Mouse (Mus musculus) Patski (cell line): Measurements from ENCODE around the gene 2010111I01Rik. TPM values are rescaled to one million over a fixed set of nuclear protein-coding genes. Genes with fewer than 3 reads are reported as not detected.
"Not testable (repeated sequence)": the region's sequence is repeated elsewhere in the genome, so short reads cannot be mapped to it uniquely, and the experiment has no call there.

Experiments used
- ATAC-seq: fragments of 100-300 bp; one replicate; pipeline ENCODE4 v1.8.0; 2021
- CTCF ChIA-PET: fragments of 350-600 bp; sonication (Branson Sonifier 250); formaldehyde crosslinking; loops from one replicate; lab custom pipeline; 2022; ENCODE audit warnings: inconsistent platforms; lab: Charles Lee
- POLR2A ChIA-PET: fragments of 350-600 bp; sonication (Branson Sonifier 250); formaldehyde crosslinking; loops from one replicate; lab custom pipeline; 2022; ENCODE audit warnings: antibody characterized with exemption, inconsistent platforms; lab: Charles Lee
- DNase-seq: peaks from one replicate; pipeline ENCODE4 v3.0.0-alpha.2; 2011; ENCODE audit warnings: low read depth, low spot score
- H3K27me3 ChIP-seq: fragments of 371-371 bp; one replicate; pipeline ENCODE4 v1.5.1; 2021
- CTCF ChIP-seq: fragments of 100-300 bp; IDR thresholded peaks from one replicate; pipeline ENCODE4 v1.5.1; 2021
- in situ Hi-C: fragments of 300-500 bp; cut with MboI; formaldehyde crosslinking; loops from 3 replicates; pipeline ENCODE4 v1.11.1; 2018; ENCODE audit warnings: low pct_unique_long_range_greater_than_20kb, mixed read lengths
- polyA plus RNA-seq: library from polyadenylated mRNA; unstranded; gene quantifications from one replicate; pipeline ENCODE4 v1.2.3, GENCODE M21; 2021

The 2010111I01Rik gene
- 98.5 TPM for polyA plus RNA-seq

- ATAC-seq (peak; percentile 87), DNase-seq (peak; percentile 83)
- in situ Hi-C loops = loop anchor here (10.0 kb wide), 1 partner anchor 280 kb away; no protein-coding TSS in a partner anchor
- CTCF ChIA-PET = interaction anchor here (1.2 kb wide), 1 partner anchor 21 kb away, joined by 3 read pairs; no protein-coding TSS in a partner anchor
- POLR2A ChIA-PET = interaction anchor here (0.9 kb wide), 1 partner anchor 309 kb away, joined by 3 read pairs; no protein-coding TSS in a partner anchor
- H3K27me3 ChIP-seq = no peaks in the 10 kb centered on the region
- no peak for TF ChIP-seq CTCF
Observed at GRCm38 (mm10) chr13:62964640-62965311, at the start of gene 2010111I01Rik. Gene 2010111I01Rik (plus strand): TSS chr13:62964893.

- CTCF ChIA-PET = interaction anchor here (1.5 kb wide), 1 partner anchor 27 kb away, joined by 4 read pairs; no protein-coding TSS in a partner anchor
- ATAC-seq (peak; percentile 44), DNase-seq (no peak)
- POLR2A ChIA-PET = no interaction called here
- H3K27me3 ChIP-seq = no peaks in the 10 kb centered on the region
- in situ Hi-C loops = loop anchor here (25.0 kb wide), 1 partner anchor 1121 kb away; no protein-coding TSS in a partner anchor
- no peak for TF ChIP-seq CTCF
Observed at GRCm38 (mm10) chr13:62916675-62917074, 48.0 kb upstream of the 2010111I01Rik start.

GRCm38 (mm10) chr13:62917416-62918110 is 47.1 kb upstream of the 2010111I01Rik start:
- POLR2A ChIA-PET = no interaction called here

DNA sequence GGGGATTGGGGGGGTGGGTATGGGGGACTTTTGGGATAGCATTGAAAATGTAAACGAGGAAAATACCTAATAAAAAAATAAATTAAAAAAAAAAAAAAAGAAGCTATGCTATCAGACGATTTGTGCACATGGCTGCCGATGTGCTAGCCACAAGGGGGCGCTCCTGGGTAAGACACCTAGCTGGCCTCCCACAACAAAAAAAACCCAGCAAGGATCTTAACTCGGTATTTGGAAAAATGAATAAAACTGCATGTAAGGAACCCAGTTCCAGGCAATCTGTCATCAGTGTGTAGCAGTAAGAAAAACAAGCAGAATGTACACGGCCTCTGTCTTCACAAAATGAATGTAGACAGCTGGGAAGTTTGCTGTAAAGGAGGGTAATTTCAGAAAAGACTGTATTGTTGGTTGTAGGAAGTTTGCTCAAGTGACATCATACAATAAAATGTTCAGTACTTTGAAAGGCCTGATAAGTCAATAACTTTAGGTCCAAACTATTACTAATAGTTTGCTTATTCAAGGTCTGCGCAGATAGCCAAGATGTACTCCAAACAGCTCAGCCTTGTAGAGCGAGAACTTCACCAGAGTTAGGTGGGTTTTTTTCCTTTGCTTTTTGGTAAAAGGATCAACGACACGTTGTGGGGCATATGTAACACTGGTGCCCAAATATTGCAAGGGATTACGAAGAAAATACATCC is 44.9 kb upstream of the 2010111I01Rik start:
- in situ Hi-C loops = loop anchor here (25.0 kb wide), 1 partner anchor 1118 kb away; no protein-coding TSS in a partner anchor
- POLR2A ChIA-PET = no interaction called here
- peak; percentile 94 for TF ChIP-seq CTCF
- ATAC-seq (no peak), DNase-seq (no peak)
- no peaks in the 10 kb centered on the region for H3K27me3 ChIP-seq
- CTCF ChIA-PET = interaction anchor here (0.6 to 2.8 kb wide), 15 partner anchors 9 to 480 kb away, joined by 3 to 22 read pairs (median 3); no protein-coding TSS in a partner anchor

More at GRCm38 (mm10) chr13:62917416-62918110, 47.1 kb upstream of the 2010111I01Rik start:
- ATAC-seq (no peak), DNase-seq (no peak)
- CTCF ChIA-PET = interaction anchor here (0.9 kb wide), 2 partner anchors 16 to 418 kb away, joined by 3 read pairs; no protein-coding TSS in a partner anchor
- no peaks in the 10 kb centered on the region for H3K27me3 ChIP-seq
- no peak for TF ChIP-seq CTCF
- in situ Hi-C loops = loop anchor here (25.0 kb wide), 1 partner anchor 1120 kb away; no protein-coding TSS in a partner anchor

GRCm38 (mm10) chr13:62922645-62923044 is 42.0 kb upstream of the 2010111I01Rik start:
- in situ Hi-C loops = loop anchor here (25.0 kb wide), 1 partner anchor 1115 kb away; no protein-coding TSS in a partner anchor
- H3K27me3 ChIP-seq = no peaks in the 10 kb centered on the region
- no peak for ATAC-seq
- no peak for TF ChIP-seq CTCF
- CTCF ChIA-PET = interaction anchor here (0.7 kb wide), 2 partner anchors 410 to 434 kb away, joined by 3 to 4 read pairs; no protein-coding TSS in a partner anchor
- POLR2A ChIA-PET = interaction anchor here (0.7 kb wide), 1 partner anchor 361 kb away, joined by 5 read pairs; no protein-coding TSS in a partner anchor
- no peak for DNase-seq

- DNase-seq (no peak), ATAC-seq (no peak)
- POLR2A ChIA-PET = interaction anchor here (0.5 kb wide), 1 partner anchor 18 kb away, joined by 3 read pairs; no protein-coding TSS in a partner anchor
Observed at GRCm38 (mm10) chr13:62923182-62923581, 41.5 kb upstream of the 2010111I01Rik start.

DNA sequence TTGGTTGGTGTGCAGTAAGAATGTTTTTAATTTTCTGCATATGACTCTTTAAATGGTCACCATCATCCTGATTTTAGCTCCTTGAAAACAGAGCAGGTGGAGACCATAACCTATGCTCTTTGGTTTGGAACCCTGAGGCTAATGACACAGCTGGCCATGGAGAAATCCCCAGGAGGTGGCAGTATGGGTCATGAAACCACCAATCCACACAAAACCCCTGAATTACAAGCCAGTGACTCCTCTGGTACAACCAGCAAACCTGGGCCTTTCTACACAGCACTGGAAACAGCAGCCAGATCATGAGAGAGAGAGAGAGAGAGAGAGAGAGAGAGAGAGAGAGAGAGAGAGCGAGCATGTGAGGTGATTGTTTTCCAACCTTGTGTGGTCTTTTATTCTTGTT is 38.2 kb upstream of the 2010111I01Rik start:
- peak; percentile 69 for ATAC-seq
- ChIA-PET POLR2A (interaction anchor here (0.6 to 1.3 kb wide), 3 partner anchors 400 to 417 kb away, joined by 3 to 8 read pairs (median 4); no protein-coding TSS in a partner anchor), CTCF (interaction anchor here (0.6 to 4.1 kb wide), 20 partner anchors 12 to 448 kb away, joined by 3 to 54 read pairs (median 4); no protein-coding TSS in a partner anchor)
- H3K27me3 ChIP-seq = no peaks in the 10 kb centered on the region
- peak; percentile 84 for TF ChIP-seq CTCF
- DNase-seq = peak; percentile 22
- in situ Hi-C loops = loop anchor here (5.0 kb wide), 2 partner anchors 121 to 406 kb away; no protein-coding TSS in a partner anchor

More at GRCm38 (mm10) chr13:62923182-62923581, 41.5 kb upstream of the 2010111I01Rik start:
- in situ Hi-C loops = loop anchor here (25.0 kb wide), 1 partner anchor 1114 kb away; no protein-coding TSS in a partner anchor
- CTCF ChIA-PET = no interaction called here
- no peaks in the 10 kb centered on the region for H3K27me3 ChIP-seq
- no peak for TF ChIP-seq CTCF

- ChIA-PET CTCF (interaction anchor here (1.2 to 4.1 kb wide), 6 partner anchors 16 to 438 kb away, joined by 3 to 26 read pairs (median 7); no protein-coding TSS in a partner anchor), POLR2A (interaction anchor here (0.8 to 1.4 kb wide), 2 partner anchors 9 to 332 kb away, joined by 3 read pairs; no protein-coding TSS in a partner anchor)
- ATAC-seq (no peak), DNase-seq (no peak)
- H3K27me3 ChIP-seq = no peaks in the 10 kb centered on the region
- no peak for TF ChIP-seq CTCF
- in situ Hi-C loops = loop anchor here (5.0 kb wide), 2 partner anchors 120 to 405 kb away; no protein-coding TSS in a partner anchor
Observed at GRCm38 (mm10) chr13:62927470-62927869, 37.2 kb upstream of the 2010111I01Rik start.

DNA sequence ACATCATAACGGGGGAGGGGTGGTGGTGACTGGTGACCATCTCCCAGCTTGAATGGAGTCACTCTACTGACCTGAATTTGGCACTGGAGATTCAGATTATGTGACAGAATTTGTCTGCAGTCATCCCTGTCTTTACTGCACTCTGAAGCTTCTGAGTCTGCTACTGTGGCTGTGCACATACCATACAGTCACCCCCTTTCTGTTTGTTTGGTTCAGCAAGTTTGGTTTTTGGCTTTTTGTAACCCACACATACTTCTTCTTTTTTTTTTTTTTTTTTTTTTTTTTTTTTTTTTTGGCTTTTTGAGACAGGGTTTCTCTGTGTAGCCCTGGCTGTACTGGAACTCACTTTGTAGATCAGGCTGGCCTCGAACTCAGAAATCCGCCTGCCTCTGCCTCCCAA is 35.5 kb upstream of the 2010111I01Rik start:
- not testable (repeated sequence) for ATAC-seq, DNase-seq, H3K27me3 ChIP-seq
- in situ Hi-C loops = loop anchor here (5.0 kb wide), 2 partner anchors 118 to 403 kb away; no protein-coding TSS in a partner anchor
- CTCF ChIA-PET = interaction anchor here (1.1 to 4.1 kb wide), 3 partner anchors 9 to 407 kb away, joined by 3 to 26 read pairs (median 7); no protein-coding TSS in a partner anchor
- POLR2A ChIA-PET = interaction anchor here (0.6 kb wide), 1 partner anchor 344 kb away, joined by 5 read pairs; no protein-coding TSS in a partner anchor
